Mouse (Mus musculus) lung, adult 2 months (tissue): ENCODE data around the gene Plin3. TPM values are rescaled to one million over a fixed set of nuclear protein-coding genes. Genes with fewer than 3 reads are reported as not detected.

ENCODE experiments used
- DNase-seq: peaks from one replicate; pipeline ENCODE4 v3.0.0; 2022
- H3K4me1 ChIP-seq: fragments of 200-500 bp; 2 replicates; pipeline ENCODE4 v1.6.1; 2011; ENCODE audit warnings: low read length; ENCODE audit not compliant: control insufficient read depth, insufficient read depth
- H3K4me3 ChIP-seq: fragments of 200-500 bp; replicated peaks from 2 replicates; pipeline ENCODE3; 2011; ENCODE audit warnings: low read depth, mild to moderate bottlenecking, control low read depth, low read length; ENCODE audit errors: extremely low read depth
- CTCF ChIP-seq: fragments of 200-500 bp; IDR thresholded peaks from 2 replicates; pipeline ENCODE4 v1.5.1; 2011; ENCODE audit warnings: mild to moderate bottlenecking, low read length, control low read depth; ENCODE audit not compliant: insufficient read depth
- POLR2A ChIP-seq: fragments of 200-500 bp; IDR thresholded peaks from 2 replicates; pipeline ENCODE4 v1.6.1; 2011; ENCODE audit warnings: low read depth, mild to moderate bottlenecking, control low read depth, low read length, borderline replicate concordance; ENCODE audit errors: extremely low read depth
- WGBS: fragments of 180-500 bp; shearing (Covaris S2); methylation state at CpG from one replicate; pipeline ENCODE4 v1.1.7; 2018; 5-methylcytosine and 5-hydroxymethylcytosine counted together
- polyA plus RNA-seq: library from polyadenylated mRNA; depleted of rRNA; stranded (reverse); fragments of >200 nt; gene quantifications from 2 replicates; pipeline ENCODE4 v1.2.3, GENCODE M21; 2012

The Plin3 gene
- polyA plus RNA-seq, 1 experiment, result 39.6 TPM

DNA sequence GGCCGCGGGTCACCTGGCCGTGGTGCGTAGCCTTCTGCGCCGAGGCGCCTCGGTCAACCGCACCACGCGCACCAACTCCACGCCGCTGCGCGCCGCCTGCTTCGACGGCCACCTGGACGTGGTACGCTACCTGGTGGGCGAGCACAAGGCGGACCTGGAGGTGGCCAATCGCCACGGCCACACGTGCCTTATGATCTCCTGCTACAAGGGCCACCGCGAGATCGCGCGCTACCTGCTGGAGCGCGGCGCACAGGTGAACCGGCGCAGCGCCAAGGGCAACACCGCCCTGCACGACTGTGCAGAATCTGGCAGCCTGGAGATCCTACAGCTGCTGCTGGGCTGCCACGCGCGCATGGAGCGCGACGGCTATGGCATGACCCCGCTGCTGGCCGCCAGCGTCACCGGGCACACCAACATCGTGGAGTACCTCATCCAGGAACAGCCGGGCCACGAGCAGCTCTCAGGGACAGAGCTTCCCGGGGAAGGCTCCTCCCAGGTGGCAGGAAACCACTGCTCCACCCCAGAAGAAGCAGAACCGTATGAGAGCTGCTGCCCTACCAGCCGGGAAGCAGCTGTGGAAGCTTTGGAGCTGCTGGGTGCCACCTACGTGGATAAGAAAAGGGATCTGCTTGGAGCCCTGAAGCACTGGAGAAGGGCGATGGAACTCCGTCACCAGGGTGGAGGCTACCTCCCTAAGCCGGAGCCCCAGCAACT is 35.3 kb downstream of the Plin3 start:
- WGBS, result 6% methylated on average over 56 of the region's 58 CpGs
- DNase-seq, result no peak
- peak overlapping the region; percentile 67 for H3K4me3 ChIP-seq
- no peak for TF ChIP-seq POLR2A
- TF ChIP-seq CTCF, result no peak
- peaks cover 15% of the 10 kb centered on the region for H3K4me1 ChIP-seq

DNA sequence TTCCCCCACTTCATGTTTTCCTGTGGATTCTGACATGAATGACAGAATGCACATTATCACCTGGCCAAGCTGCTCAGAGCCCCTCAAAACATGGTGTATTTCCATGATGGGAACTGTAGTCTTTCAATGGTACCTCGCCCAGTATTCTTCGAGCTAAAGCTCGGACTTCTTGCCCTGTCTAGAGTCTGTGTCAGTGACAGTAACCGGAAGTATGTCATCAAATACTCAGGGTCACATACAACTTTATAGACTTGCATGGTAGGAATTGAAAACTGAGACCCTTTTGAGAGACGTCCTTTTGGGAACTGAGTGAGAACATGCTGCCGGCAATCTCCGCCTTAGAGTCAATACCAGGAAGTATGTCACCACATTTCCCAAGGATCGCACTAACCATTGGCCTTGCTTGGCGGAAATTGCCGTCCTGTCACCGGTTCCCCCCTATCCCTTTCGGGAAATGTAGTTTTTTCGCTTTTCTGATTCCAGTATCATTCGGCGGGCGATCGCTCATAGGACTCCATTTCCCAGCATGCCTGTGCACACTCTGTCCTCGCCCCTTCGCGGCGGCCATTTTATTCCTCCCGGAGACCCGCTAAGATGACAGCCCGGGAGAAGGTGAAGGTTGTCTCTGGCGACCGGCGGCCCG is 36.3 kb downstream of the Plin3 start, which contains the start of gene Fem1a:
Fem1a (plus strand) TSS at position 572 of the 643 bp plus-strand sequence.
- Histone ChIP-seq H3K4me3 (peak within 1 kb of the TSS; percentile 83), H3K4me1 (peaks cover 15% of the 10 kb centered on the region)
- TF ChIP-seq CTCF, result no peak
- TF ChIP-seq POLR2A, result peak; percentile 55; the same call in 1 of the 2 replicates
- peak; percentile 87 for DNase-seq
- WGBS, result under 1% methylated on average over 28 of the region's 28 CpGs

DNA sequence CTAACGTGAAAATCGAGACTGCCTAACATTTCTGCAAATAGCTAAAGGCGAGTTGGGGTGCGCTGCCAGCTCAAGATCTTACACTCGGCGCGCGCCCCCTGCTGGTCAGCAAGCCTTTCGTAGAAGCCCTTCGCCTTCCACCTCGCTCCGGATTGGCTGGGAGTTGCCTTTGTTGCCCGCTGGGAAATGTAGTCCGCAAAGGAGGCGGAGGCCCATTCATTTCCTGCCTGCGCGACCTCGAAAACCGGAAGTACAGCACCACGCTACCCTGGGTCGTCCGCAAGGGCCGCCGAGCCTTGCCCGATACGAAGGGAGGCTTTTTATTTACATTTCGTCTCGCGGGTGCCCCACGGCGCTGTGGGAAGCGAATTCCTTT is 36.8 kb downstream of the Plin3 start:
- TF ChIP-seq POLR2A (peak; percentile 42; the same call in 1 of the 2 replicates), CTCF (peak; percentile 72)
- Histone ChIP-seq H3K4me3 (peak overlapping the region; percentile 83), H3K4me1 (peaks cover 15% of the 10 kb centered on the region)
- DNase-seq, result peak; percentile 97
- WGBS, result under 1% methylated on average over 32 of the region's 32 CpGs

DNA sequence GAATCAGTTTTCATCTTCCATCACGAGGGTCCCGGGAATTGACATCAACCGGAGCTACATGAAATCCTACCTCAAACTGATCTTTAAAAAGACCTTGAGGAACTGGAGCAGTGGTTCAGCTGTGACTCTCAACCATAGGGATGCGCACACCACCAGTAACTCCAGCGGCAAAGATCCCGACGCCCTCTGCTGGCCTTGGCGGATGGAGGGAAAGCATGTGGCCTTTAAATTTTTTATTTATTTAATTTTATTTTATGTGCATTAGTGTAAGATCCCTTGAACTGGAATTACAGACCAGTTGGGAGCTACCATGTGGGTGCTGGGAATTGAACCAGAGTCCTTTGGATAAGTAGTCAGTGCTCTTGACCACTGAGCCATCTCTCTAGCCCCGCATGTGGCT is 37.2 kb downstream of the Plin3 start:
- TF ChIP-seq CTCF (no peak), POLR2A (no peak)
- no peak for DNase-seq
- 15% methylated on average over 9 of the region's 9 CpGs for WGBS
- Histone ChIP-seq H3K4me3 (no peak overlapping the region), H3K4me1 (peaks cover 15% of the 10 kb centered on the region)

DNA sequence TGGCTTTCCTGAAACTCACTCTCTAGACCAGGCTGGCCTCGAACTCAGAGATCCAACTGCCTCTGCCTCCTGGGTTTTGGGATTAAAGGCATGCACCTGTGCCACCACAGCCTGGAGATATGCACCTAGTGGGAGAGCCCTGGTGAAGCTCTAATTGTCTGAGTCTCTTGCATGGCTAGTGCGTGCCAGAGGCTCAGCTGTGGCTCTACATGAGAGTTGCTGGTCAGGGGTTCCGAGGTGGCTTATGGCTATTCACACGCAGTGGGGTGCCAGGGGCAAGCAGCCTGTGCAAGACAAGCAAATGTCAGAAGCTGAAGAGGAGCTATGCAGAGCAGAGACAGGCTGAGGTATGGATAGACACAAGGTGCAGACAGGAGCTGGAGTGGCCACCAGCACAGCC is 38.0 kb downstream of the Plin3 start:
- Histone ChIP-seq H3K4me3 (no peak overlapping the region), H3K4me1 (peaks cover 9% of the 10 kb centered on the region)
- WGBS, result 88% methylated on average over 4 of the region's 4 CpGs
- no peak for DNase-seq
- no peak for TF ChIP-seq CTCF
- no peak for TF ChIP-seq POLR2A

DNA sequence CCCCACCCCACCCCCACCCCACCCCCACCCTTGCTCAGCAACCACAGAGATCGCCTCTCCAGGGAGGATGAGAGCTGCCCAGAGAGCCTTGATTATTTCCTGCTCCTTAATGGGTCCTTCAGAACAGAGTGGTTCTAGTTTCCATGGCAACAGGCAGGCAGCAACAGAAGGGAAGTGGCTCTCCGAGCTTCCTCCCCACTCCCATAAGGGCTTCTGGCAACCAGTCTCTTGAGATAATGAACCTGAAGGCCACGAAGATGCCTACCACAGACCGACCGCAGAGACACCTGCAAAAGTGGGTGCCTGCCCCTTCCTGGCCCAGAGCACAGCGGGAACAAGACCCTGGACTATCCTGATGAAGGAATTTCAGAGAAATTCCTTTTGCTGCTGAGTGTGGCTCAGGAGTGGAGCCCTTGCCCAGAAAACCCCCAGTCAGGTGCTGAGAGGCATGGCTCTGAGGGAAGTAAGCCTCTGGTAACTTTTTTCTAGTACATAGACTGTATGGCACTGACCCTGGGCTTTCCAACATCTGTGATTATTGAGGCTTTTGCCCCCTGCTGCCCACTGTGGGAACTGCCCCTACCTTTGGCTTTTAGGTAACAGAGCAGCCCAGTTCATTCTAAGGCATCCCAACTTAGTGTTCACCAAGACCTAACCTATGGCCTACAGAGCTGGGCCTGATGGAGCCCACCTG is 41.4 kb downstream of the Plin3 start:
- 10% methylated on average over 6 of the region's 6 CpGs for WGBS
- peak; percentile 72 for DNase-seq
- H3K4me3 ChIP-seq, result no peak overlapping the region
- no peaks in the 10 kb centered on the region; the same call in 1 of the 2 replicates for H3K4me1 ChIP-seq
- TF ChIP-seq POLR2A (no peak), CTCF (peak; percentile 72)

DNA sequence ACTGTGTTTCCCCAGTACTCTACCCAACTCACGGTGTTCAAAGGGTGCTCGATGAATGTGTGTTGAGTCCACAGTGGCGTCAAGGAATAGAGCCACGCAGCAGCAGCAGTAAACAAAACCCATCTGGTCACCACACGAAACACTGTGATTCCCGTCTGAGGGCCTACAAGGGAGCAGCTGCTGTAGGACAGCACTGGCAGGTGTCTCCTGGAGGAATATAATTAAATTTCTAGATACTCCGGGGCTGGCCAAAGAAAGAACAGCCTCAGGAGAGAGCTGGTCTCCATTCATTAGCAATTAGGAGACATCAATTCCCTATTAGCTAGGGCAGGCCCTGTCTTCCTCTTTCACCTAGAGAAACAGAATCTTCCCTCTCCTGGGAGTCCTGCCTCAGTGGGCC is 47.1 kb downstream of the Plin3 start:
- no peak for DNase-seq
- H3K4me3 ChIP-seq, result no peak overlapping the region
- H3K4me1 ChIP-seq, result no peaks in the 10 kb centered on the region; the same call in 1 of the 2 replicates
- WGBS, result 63% methylated on average over 7 of the region's 7 CpGs
- TF ChIP-seq CTCF, result no peak
- no peak for TF ChIP-seq POLR2A

DNA sequence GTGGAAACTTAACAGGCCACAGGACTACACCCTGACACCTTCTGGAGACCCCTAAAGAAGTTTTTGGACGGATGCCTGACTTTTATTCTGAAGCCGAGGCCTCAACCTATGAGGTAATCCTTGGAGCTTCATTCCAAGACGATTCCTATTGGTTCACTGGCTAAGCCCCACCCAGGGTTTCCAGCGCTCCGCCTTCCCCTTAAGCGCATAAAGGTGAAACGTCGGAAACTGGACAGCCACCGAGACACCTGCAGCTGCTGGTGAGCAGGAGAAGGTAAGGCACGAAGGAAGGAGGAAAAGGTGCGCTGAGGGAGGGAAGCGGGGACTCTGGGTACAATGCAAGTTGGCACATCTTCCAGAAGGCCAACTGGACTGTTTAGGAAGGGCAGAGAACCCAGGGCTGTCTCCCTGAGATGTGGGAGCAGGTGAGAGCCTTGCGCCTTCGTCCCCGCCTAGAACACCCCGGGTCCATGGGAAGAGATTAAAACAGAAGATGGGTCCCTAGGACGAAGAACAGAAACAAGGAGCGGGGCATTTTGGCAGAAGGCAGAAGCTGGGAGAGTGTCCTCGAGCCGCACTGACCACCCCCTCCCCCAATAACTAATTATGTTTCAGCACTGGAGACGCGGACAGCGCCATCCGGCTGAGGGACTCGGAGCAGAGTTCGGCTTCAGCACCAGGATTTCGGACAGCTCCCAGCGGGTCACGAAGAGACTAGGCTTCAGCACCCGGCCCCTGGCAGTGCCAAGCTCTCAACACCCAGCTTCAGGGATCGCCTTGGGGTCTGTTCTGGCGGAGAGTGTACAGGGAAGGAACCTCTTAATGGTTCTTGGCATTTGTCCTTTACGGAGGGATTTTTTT is 50.9 kb downstream of the Plin3 start:
- WGBS, result 3% methylated on average over 33 of the region's 33 CpGs
- 0 out of 2 replicates have a peak, but pooled peaks have one; percentile 3 for TF ChIP-seq CTCF
- no peak for TF ChIP-seq POLR2A
- no peaks in the 10 kb centered on the region for H3K4me1 ChIP-seq
- H3K4me3 ChIP-seq, result no peak overlapping the region
- DNase-seq, result peak; percentile 85
